Mouse (Mus musculus): ENCODE data around the gene Efcc1. TPM values are rescaled to one million over a fixed set of nuclear protein-coding genes. Genes with fewer than 3 reads are reported as not detected.
A peak's percentile ranks its signal among the peaks of the same experiment; 100 is the strongest.

The Efcc1 gene
- polyA plus RNA-seq, 1 experiment = 0.55 TPM

- Histone ChIP-seq H3K4me3 (replicated peaks; ENCODE audit: control insufficient read depth, low read depth, low read length) (no peak overlapping the region), H3K4me1 (ENCODE audit: control insufficient read depth, insufficient read depth, low read length) (peaks cover 3% of the 10 kb centered on the region; the same call in 1 of the 2 replicates), H3K27ac (ENCODE audit: control insufficient read depth, insufficient read depth, low read depth, low read length, poor library complexity) (no peak overlapping the region)
- 79% methylated on average over 4 of the region's 4 CpGs for WGBS
- TF ChIP-seq CTCF (IDR thresholded peaks at IDR 0.05; ENCODE audit: control insufficient read depth, insufficient read depth, low read length) = 0 out of 2 replicates have a peak, but pooled peaks have one; percentile 23
- TF ChIP-seq POLR2A (IDR thresholded peaks at IDR 0.05; ENCODE audit: borderline replicate concordance, control insufficient read depth, low read depth, low read length) = no peak
These were observed 7.4 kb downstream of the Efcc1 start for GRCm38 (mm10) chr6:87737921-87738626.

GRCm38 (mm10) chr6:87739898-87740297 lies 9.2 kb downstream of the Efcc1 start:
- 10% methylated on average over 6 of the region's 6 CpGs for WGBS
- TF ChIP-seq CTCF (IDR thresholded peaks at IDR 0.05; ENCODE audit: control insufficient read depth, insufficient read depth, low read length) (no peak), POLR2A (IDR thresholded peaks at IDR 0.05; ENCODE audit: borderline replicate concordance, control insufficient read depth, low read depth, low read length) (no peak)
- peaks cover 3% of the 10 kb centered on the region; the same call in 1 of the 2 replicates for H3K4me1 ChIP-seq (ENCODE audit: control insufficient read depth, insufficient read depth, low read length)
- H3K27ac ChIP-seq (ENCODE audit: control insufficient read depth, insufficient read depth, low read depth, low read length, poor library complexity) = peak overlapping the region; percentile 43
- H3K4me3 ChIP-seq (replicated peaks; ENCODE audit: control insufficient read depth, low read depth, low read length) = no peak overlapping the region

GRCm38 (mm10) chr6:87740496-87740895 lies 9.8 kb downstream of the Efcc1 start:
- TF ChIP-seq POLR2A (IDR thresholded peaks at IDR 0.05; ENCODE audit: borderline replicate concordance, control insufficient read depth, low read depth, low read length) = no peak
- no peak for TF ChIP-seq CTCF (IDR thresholded peaks at IDR 0.05; ENCODE audit: control insufficient read depth, insufficient read depth, low read length)
- Histone ChIP-seq H3K4me3 (replicated peaks; ENCODE audit: control insufficient read depth, low read depth, low read length) (no peak overlapping the region), H3K4me1 (ENCODE audit: control insufficient read depth, insufficient read depth, low read length) (peaks cover 3% of the 10 kb centered on the region; the same call in 1 of the 2 replicates), H3K27ac (ENCODE audit: control insufficient read depth, insufficient read depth, low read depth, low read length, poor library complexity) (peak overlapping the region; percentile 43)

GRCm38 (mm10) chr6:87741978-87742377 lies 11.3 kb downstream of the Efcc1 start:
- H3K4me1 ChIP-seq (ENCODE audit: control insufficient read depth, insufficient read depth, low read length) = peaks cover 3% of the 10 kb centered on the region; the same call in 1 of the 2 replicates
- no peak for TF ChIP-seq POLR2A (IDR thresholded peaks at IDR 0.05; ENCODE audit: borderline replicate concordance, control insufficient read depth, low read depth, low read length)
- TF ChIP-seq CTCF (IDR thresholded peaks at IDR 0.05; ENCODE audit: control insufficient read depth, insufficient read depth, low read length) = no peak

GRCm38 (mm10) chr6:87742804-87743203 lies 12.1 kb downstream of the Efcc1 start:
- peak; percentile 55; the same call in 1 of the 2 replicates for TF ChIP-seq CTCF (IDR thresholded peaks at IDR 0.05; ENCODE audit: control insufficient read depth, insufficient read depth, low read length)
- no peak for TF ChIP-seq POLR2A (IDR thresholded peaks at IDR 0.05; ENCODE audit: borderline replicate concordance, control insufficient read depth, low read depth, low read length)
- Histone ChIP-seq H3K27ac (ENCODE audit: control insufficient read depth, insufficient read depth, low read depth, low read length, poor library complexity) (no peak overlapping the region), H3K4me1 (ENCODE audit: control insufficient read depth, insufficient read depth, low read length) (peaks cover 3% of the 10 kb centered on the region; the same call in 1 of the 2 replicates), H3K4me3 (replicated peaks; ENCODE audit: control insufficient read depth, low read depth, low read length) (no peak overlapping the region)
- 65% methylated on average over 5 of the region's 5 CpGs for WGBS

More at GRCm38 (mm10) chr6:87741978-87742377, 11.3 kb downstream of the Efcc1 start:
- Histone ChIP-seq H3K4me3 (replicated peaks; ENCODE audit: control insufficient read depth, low read depth, low read length) (no peak overlapping the region), H3K27ac (ENCODE audit: control insufficient read depth, insufficient read depth, low read depth, low read length, poor library complexity) (no peak overlapping the region)
- WGBS = 30% methylated on average over 8 of the region's 8 CpGs

- WGBS = 78% methylated on average over 5 of the region's 5 CpGs
- TF ChIP-seq POLR2A (IDR thresholded peaks at IDR 0.05; ENCODE audit: borderline replicate concordance, control insufficient read depth, low read depth, low read length) (no peak), CTCF (IDR thresholded peaks at IDR 0.05; ENCODE audit: control insufficient read depth, insufficient read depth, low read length) (no peak)
- H3K4me1 ChIP-seq (ENCODE audit: control insufficient read depth, insufficient read depth, low read length) = peaks cover 5% of the 10 kb centered on the region; the same call in 1 of the 2 replicates
- no peak overlapping the region for H3K4me3 ChIP-seq (replicated peaks; ENCODE audit: control insufficient read depth, low read depth, low read length)
- no peak overlapping the region for H3K27ac ChIP-seq (ENCODE audit: control insufficient read depth, insufficient read depth, low read depth, low read length, poor library complexity)
These were observed 12.6 kb downstream of the Efcc1 start for GRCm38 (mm10) chr6:87743281-87743680.

GRCm38 (mm10) chr6:87744632-87745031 lies 14.0 kb downstream of the Efcc1 start:
- H3K4me1 ChIP-seq (ENCODE audit: control insufficient read depth, insufficient read depth, low read length) = peaks cover 3% of the 10 kb centered on the region; the same call in 1 of the 2 replicates
- TF ChIP-seq POLR2A (IDR thresholded peaks at IDR 0.05; ENCODE audit: borderline replicate concordance, control insufficient read depth, low read depth, low read length) (no peak), CTCF (IDR thresholded peaks at IDR 0.05; ENCODE audit: control insufficient read depth, insufficient read depth, low read length) (no peak)
- H3K4me3 ChIP-seq (replicated peaks; ENCODE audit: control insufficient read depth, low read depth, low read length) = no peak overlapping the region
- WGBS = 65% methylated on average over 3 of the region's 3 CpGs
- no peak overlapping the region for H3K27ac ChIP-seq (ENCODE audit: control insufficient read depth, insufficient read depth, low read depth, low read length, poor library complexity)

- Histone ChIP-seq H3K4me1 (ENCODE audit: control insufficient read depth, insufficient read depth, low read length) (peaks cover 3% of the 10 kb centered on the region; the same call in 1 of the 2 replicates), H3K27ac (ENCODE audit: control insufficient read depth, insufficient read depth, low read depth, low read length, poor library complexity) (no peak overlapping the region), H3K4me3 (replicated peaks; ENCODE audit: control insufficient read depth, low read depth, low read length) (no peak overlapping the region)
- 59% methylated on average over 1 of the region's 1 CpGs for WGBS
- TF ChIP-seq POLR2A (IDR thresholded peaks at IDR 0.05; ENCODE audit: borderline replicate concordance, control insufficient read depth, low read depth, low read length) = no peak
- no peak for TF ChIP-seq CTCF (IDR thresholded peaks at IDR 0.05; ENCODE audit: control insufficient read depth, insufficient read depth, low read length)
These were observed 14.6 kb downstream of the Efcc1 start for GRCm38 (mm10) chr6:87745301-87745700.

Measured in bone marrow, adult 2 months (tissue).